Mouse (Mus musculus): Measurements from ENCODE around the gene Map1b. TPM values are rescaled to one million over a fixed set of nuclear protein-coding genes. Genes with fewer than 3 reads are reported as not detected.

Gene Map1b
- polyA plus RNA-seq, 1 experiment from 2014 or later, result 31.2 TPM

GRCm38 (mm10) chr13:99550679-99551369 lies 34.5 kb upstream of the Map1b start:
- H3K4me1 ChIP-seq (ENCODE audit: insufficient read depth, low read depth, low read length), result no peaks in the 10 kb centered on the region

GRCm38 (mm10) chr13:99550060-99550459 lies 33.7 kb upstream of the Map1b start:
- Histone ChIP-seq H3K9ac (replicated peaks; ENCODE audit: low read depth) (no peak overlapping the region), H3K4me2 (replicated peaks; ENCODE audit: low read depth, low read length) (no peak overlapping the region), H3K4me3 (ENCODE audit: low read depth, low read length) (no peak overlapping the region), H3K36me3 (ENCODE audit: insufficient read depth, low read length) (no peaks in the 10 kb centered on the region), H3K4me1 (ENCODE audit: insufficient read depth, low read depth, low read length) (no peaks in the 10 kb centered on the region), H3K9me3 (ENCODE audit: low read length) (no peaks in the 10 kb centered on the region), H3K27me3 (replicated peaks; ENCODE audit: insufficient read depth, low read length) (no peaks in the 10 kb centered on the region), H3K27ac (ENCODE audit: low read length) (no peak overlapping the region)
- no peak for DNase-seq (ENCODE audit: low spot score)
- no peak for TF ChIP-seq CTCF (IDR thresholded peaks at IDR 0.05)
- no peak for TF ChIP-seq EP300 (IDR thresholded peaks at IDR 0.05)
- 78% methylated on average over 4 of the region's 4 CpGs for WGBS
- no peak for ATAC-seq

More at GRCm38 (mm10) chr13:99550679-99551369, 34.5 kb upstream of the Map1b start:
- Histone ChIP-seq H3K9ac (replicated peaks; ENCODE audit: low read depth) (no peak overlapping the region), H3K4me3 (ENCODE audit: low read depth, low read length) (no peak overlapping the region), H3K27me3 (replicated peaks; ENCODE audit: insufficient read depth, low read length) (no peaks in the 10 kb centered on the region), H3K9me3 (ENCODE audit: low read length) (no peaks in the 10 kb centered on the region), H3K27ac (ENCODE audit: low read length) (no peak overlapping the region), H3K4me2 (replicated peaks; ENCODE audit: low read depth, low read length) (no peak overlapping the region), H3K36me3 (ENCODE audit: insufficient read depth, low read length) (no peaks in the 10 kb centered on the region)
- no peak for DNase-seq (ENCODE audit: low spot score)
- TF ChIP-seq CTCF (IDR thresholded peaks at IDR 0.05), result no peak
- TF ChIP-seq EP300 (IDR thresholded peaks at IDR 0.05), result no peak
- no peak for ATAC-seq
- WGBS, result 65% methylated on average over 12 of the region's 12 CpGs

GRCm38 (mm10) chr13:99549584-99549983 lies 33.2 kb upstream of the Map1b start:
- no peak for ATAC-seq
- WGBS, result 35% methylated on average over 9 of the region's 9 CpGs

GRCm38 (mm10) chr13:99546832-99547231 lies 30.5 kb upstream of the Map1b start:
- Histone ChIP-seq H3K4me1 (ENCODE audit: insufficient read depth, low read depth, low read length) (no peaks in the 10 kb centered on the region), H3K9ac (replicated peaks; ENCODE audit: low read depth) (no peak overlapping the region), H3K4me3 (ENCODE audit: low read depth, low read length) (no peak overlapping the region), H3K4me2 (replicated peaks; ENCODE audit: low read depth, low read length) (no peak overlapping the region), H3K36me3 (ENCODE audit: insufficient read depth, low read length) (no peaks in the 10 kb centered on the region), H3K27ac (ENCODE audit: low read length) (no peak overlapping the region), H3K27me3 (replicated peaks; ENCODE audit: insufficient read depth, low read length) (no peaks in the 10 kb centered on the region), H3K9me3 (ENCODE audit: low read length) (no peaks in the 10 kb centered on the region)
- ATAC-seq (no peak), DNase-seq (ENCODE audit: low spot score) (no peak)
- TF ChIP-seq CTCF (IDR thresholded peaks at IDR 0.05) (no peak), EP300 (IDR thresholded peaks at IDR 0.05) (no peak)
- WGBS, result 68% methylated on average over 5 of the region's 5 CpGs

More at GRCm38 (mm10) chr13:99549584-99549983, 33.2 kb upstream of the Map1b start:
- Histone ChIP-seq H3K9ac (replicated peaks; ENCODE audit: low read depth) (no peak overlapping the region), H3K36me3 (ENCODE audit: insufficient read depth, low read length) (no peaks in the 10 kb centered on the region), H3K4me2 (replicated peaks; ENCODE audit: low read depth, low read length) (no peak overlapping the region), H3K9me3 (ENCODE audit: low read length) (no peaks in the 10 kb centered on the region), H3K4me1 (ENCODE audit: insufficient read depth, low read depth, low read length) (no peaks in the 10 kb centered on the region), H3K4me3 (ENCODE audit: low read depth, low read length) (no peak overlapping the region), H3K27me3 (replicated peaks; ENCODE audit: insufficient read depth, low read length) (no peaks in the 10 kb centered on the region), H3K27ac (ENCODE audit: low read length) (no peak overlapping the region)
- DNase-seq (ENCODE audit: low spot score), result no peak
- TF ChIP-seq CTCF (IDR thresholded peaks at IDR 0.05), result no peak
- TF ChIP-seq EP300 (IDR thresholded peaks at IDR 0.05), result no peak

GRCm38 (mm10) chr13:99545201-99545600 lies 28.9 kb upstream of the Map1b start:
- ATAC-seq (no peak), DNase-seq (ENCODE audit: low spot score) (no peak)
- H3K27me3 ChIP-seq (replicated peaks; ENCODE audit: insufficient read depth, low read length), result no peaks in the 10 kb centered on the region
- H3K4me3 ChIP-seq (ENCODE audit: low read depth, low read length), result no peak overlapping the region
- no peak overlapping the region for H3K27ac ChIP-seq (ENCODE audit: low read length)
- no peak overlapping the region for H3K4me2 ChIP-seq (replicated peaks; ENCODE audit: low read depth, low read length)
- 47% methylated on average over 6 of the region's 6 CpGs for WGBS
- H3K9ac ChIP-seq (replicated peaks; ENCODE audit: low read depth), result no peak overlapping the region
- no peaks in the 10 kb centered on the region for H3K4me1 ChIP-seq (ENCODE audit: insufficient read depth, low read depth, low read length)
- H3K36me3 ChIP-seq (ENCODE audit: insufficient read depth, low read length), result no peaks in the 10 kb centered on the region
- TF ChIP-seq EP300 (IDR thresholded peaks at IDR 0.05) (no peak), CTCF (IDR thresholded peaks at IDR 0.05) (no peak)
- H3K9me3 ChIP-seq (ENCODE audit: low read length), result no peaks in the 10 kb centered on the region

- H3K4me2 ChIP-seq (replicated peaks; ENCODE audit: low read depth, low read length), result 0 out of 2 replicates have a peak overlapping the region, but pooled peaks have one; percentile 19
- H3K36me3 ChIP-seq (ENCODE audit: insufficient read depth, low read length), result no peaks in the 10 kb centered on the region
- ATAC-seq (no peak), DNase-seq (ENCODE audit: low spot score) (no peak)
- H3K4me1 ChIP-seq (ENCODE audit: insufficient read depth, low read depth, low read length), result no peaks in the 10 kb centered on the region
- H3K9me3 ChIP-seq (ENCODE audit: low read length), result no peaks in the 10 kb centered on the region
- no peaks in the 10 kb centered on the region for H3K27me3 ChIP-seq (replicated peaks; ENCODE audit: insufficient read depth, low read length)
- WGBS, result 19% methylated on average over 21 of the region's 21 CpGs
- no peak overlapping the region for H3K4me3 ChIP-seq (ENCODE audit: low read depth, low read length)
- H3K9ac ChIP-seq (replicated peaks; ENCODE audit: low read depth), result no peak overlapping the region
- no peak overlapping the region for H3K27ac ChIP-seq (ENCODE audit: low read length)
- no peak for TF ChIP-seq CTCF (IDR thresholded peaks at IDR 0.05)
Observed at GRCm38 (mm10) chr13:99541429-99542267, 25.3 kb upstream of the Map1b start.

Data from lung, postnatal 0 days (tissue).